ENCODE assay signal across 8 mouse cellular contexts in genomic region chr7:112225615-112226262, GRCm38 (mm10). TPM values are rescaled to one million over a fixed set of nuclear protein-coding genes. Genes with fewer than 3 reads are reported as not detected.
DNase-seq lines count a peak whose midpoint lies in the region; ATAC-seq lines count a peak whose summit lies in the region.

Gene Mical2, plus strand, starts transcription at chr7:112225856.

- no peaks in the 10 kb centered on the region for H3K36me3 ChIP-seq in intestine, embryonic 16.5 days (ENCODE audit: control insufficient read depth, insufficient read depth, low read length)

- H3K4me1 ChIP-seq in intestine, embryonic 16.5 days (ENCODE audit: control insufficient read depth, insufficient read depth, low read length) = peaks cover 30% of the 10 kb centered on the region

- no peaks in the 10 kb centered on the region for H3K9me3 ChIP-seq in intestine, embryonic 16.5 days (ENCODE audit: control insufficient read depth, low read length)

- H3K27ac ChIP-seq in intestine, embryonic 16.5 days (ENCODE audit: low read length) = peak within 1 kb of the TSS; percentile 82

- H3K27me3 ChIP-seq in intestine, embryonic 16.5 days (replicated peaks; ENCODE audit: control insufficient read depth, insufficient read depth, low read length) = no peaks in the 10 kb centered on the region

- peak within 1 kb of the TSS; percentile 76 for H3K4me3 ChIP-seq in intestine, embryonic 16.5 days (ENCODE audit: low read length)

- H3K4me2 ChIP-seq in intestine, embryonic 16.5 days (ENCODE audit: low read depth, low read length) = peak within 1 kb of the TSS; percentile 95

- ATAC-seq in intestine, embryonic 16.5 days = peak; percentile 97

- H3K9ac ChIP-seq in intestine, embryonic 16.5 days (ENCODE audit: low read depth, low read length) = peak within 1 kb of the TSS; percentile 81

- peak; percentile 86 for DNase-seq in adrenal gland, adult 8-10 months
- peak; percentile 73 for DNase-seq in embryo, embryonic 11.5 days (ENCODE audit: low read depth, low spot score)
- DNase-seq in gonadal fat pad, adult 2 months (ENCODE audit: low read depth) = no peak
- peak; percentile 92 to 96 for DNase-seq in left cerebral cortex, postnatal 25 days (ENCODE audit: low spot score in 2 of 2)
- peak; percentile 92 for DNase-seq in mesoderm, embryonic 11.5 days (ENCODE audit: low read depth, low spot score)
- DNase-seq in right cerebral cortex, postnatal 36 days (ENCODE audit: low spot score in 2 of 2) = peak; percentile 88 to 90
- peak; percentile 91 for DNase-seq in yolk sac, embryonic 10.5 days (ENCODE audit: low spot score)

- WGBS in intestine, embryonic 16.5 days = 1% methylated on average over 53 of the region's 53 CpGs

- intact Hi-C loops in left cerebral cortex, postnatal 25 days (cut with DNase I) = loop anchor here (2.0 to 5.0 kb wide), 3 partner anchors 43 to 107 kb away; no protein-coding TSS in a partner anchor

RNA-seq across cellular contexts. Expression of gene Mical2, which starts in this region (rescaled TPM):
- total RNA-seq in adrenal gland, adult 8-10 months (2022) = 10 to 100 TPM in 2 of 4 experiments, 1 to 10 TPM in 2; 7.7 to 16.3 (median 10.9) TPM
- polyA plus RNA-seq in gonadal fat pad, adult 2 months (2012; rRNA removed) = 15.0 and 15.5 TPM in 2 replicates
- polyA plus RNA-seq in intestine, embryonic 16.5 days (2015; fragmentation: Nextera tagmentation; extraction: Ambion mirVana) = 18.3 and 19.0 TPM in 2 replicates
- total RNA-seq in left cerebral cortex, postnatal 25 days (2021) = 100 to 1,000 TPM; 610 to 744 TPM

Comparison
In these comparisons a context has a peak if more than half of its experiments do, and no peak if none do; other contexts are left out.
1. RNA of gene Mical2 (total RNA-seq): 610 to 744 TPM in left cerebral cortex, postnatal 25 days; 7.7 to 16.3 TPM in adrenal gland, adult 8-10 months; every median in the first group is over 10 times any median in the second.